Mouse (Mus musculus) intestine, embryonic 16.5 days (tissue): ENCODE measurements around the gene Cryga. TPM values are rescaled to one million over a fixed set of nuclear protein-coding genes. Genes with fewer than 3 reads are reported as not detected.
"Not testable (repeated sequence)": the region's sequence is repeated elsewhere in the genome, so short reads cannot be mapped to it uniquely, and the experiment has no call there.

Source experiments
- ATAC-seq: fragments of 200-750 bp; cut with Nextera tagmentation; 2 replicates; pipeline ENCODE4 v1.8.0; 2017; ENCODE audit warnings: moderate TSS enrichment, moderate library complexity
- H3K27ac ChIP-seq: fragments of 300-500 bp; sonication (generic); 2 replicates; pipeline ENCODE4 v1.5.1; 2014; ENCODE audit warnings: mild to moderate bottlenecking, low read length
- H3K27me3 ChIP-seq: fragments of 300-500 bp; sonication (generic); replicated peaks from 2 replicates; pipeline ENCODE4 v1.6.1; 2014; ENCODE audit warnings: low read length, control low read depth, mixed read lengths; ENCODE audit not compliant: control insufficient read depth, insufficient read depth
- H3K36me3 ChIP-seq: fragments of 300-500 bp; sonication (generic); 2 replicates; pipeline ENCODE4 v1.6.1; 2014; ENCODE audit warnings: low read length, control low read depth; ENCODE audit not compliant: control insufficient read depth, insufficient read depth
- H3K4me1 ChIP-seq: fragments of 300-500 bp; sonication (generic); 2 replicates; pipeline ENCODE4 v1.6.1; 2014; ENCODE audit warnings: low read length, control low read depth, mixed read lengths; ENCODE audit not compliant: control insufficient read depth, insufficient read depth
- H3K4me2 ChIP-seq: fragments of 300-500 bp; sonication (generic); 2 replicates; pipeline ENCODE4 v1.6.1; 2014; ENCODE audit warnings: low read depth, low read length, control low read depth
- H3K4me3 ChIP-seq: fragments of 300-500 bp; sonication (generic); 2 replicates; pipeline ENCODE4 v1.5.1; 2014; ENCODE audit warnings: mild to moderate bottlenecking, low read length
- H3K9ac ChIP-seq: fragments of 300-500 bp; sonication (generic); 2 replicates; pipeline ENCODE4 v1.6.1; 2014; ENCODE audit warnings: low read depth, low read length
- H3K9me3 ChIP-seq: fragments of 300-500 bp; sonication (generic); 2 replicates; pipeline ENCODE4 v1.6.1; 2016; ENCODE audit warnings: low read length, control low read depth; ENCODE audit not compliant: control insufficient read depth
- WGBS: fragments of 180-500 bp; shearing (Covaris S2); extraction: QIAGEN DNeasy Blood & Tissue Kit; methylation state at CpG from one replicate; pipeline ENCODE4 v1.1.7; 2014; 5-methylcytosine and 5-hydroxymethylcytosine counted together
- polyA plus RNA-seq: library from polyadenylated mRNA; unstranded; fragments of >200 nt; fragmentation: Nextera tagmentation; extraction: Ambion mirVana; gene quantifications from 2 replicates; pipeline ENCODE4 v1.2.1, GENCODE M21; 2015

The Cryga gene
- polyA plus RNA-seq, 1 experiment from 2014 or later = not detected

DNA sequence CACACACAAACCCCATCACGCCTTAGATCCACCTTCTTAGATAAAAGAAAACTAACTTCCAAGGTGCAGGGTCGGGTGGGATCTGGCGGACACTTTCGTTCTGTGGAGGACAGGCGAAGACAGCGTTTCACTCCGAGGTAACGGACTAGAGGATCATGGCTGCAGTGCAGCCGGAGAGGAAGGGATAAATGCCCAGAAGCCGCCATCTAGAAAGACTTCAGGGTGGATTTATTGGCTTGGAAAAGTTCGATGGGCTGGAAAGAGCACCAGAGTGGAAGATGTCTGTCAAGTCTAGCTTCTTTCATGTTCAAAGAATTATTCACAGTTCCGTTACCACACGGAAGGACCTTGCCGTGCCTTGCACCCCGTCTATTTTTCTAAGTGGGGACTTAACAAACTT lies 39.0 kb downstream of the Cryga start:
- Histone ChIP-seq H3K27me3 (no peaks in the 10 kb centered on the region), H3K27ac (no peak overlapping the region), H3K4me2 (no peak overlapping the region), H3K9ac (no peak overlapping the region), H3K4me1 (0 out of 2 replicates have a peak, but pooled peaks cover 3% of the 10 kb centered on the region), H3K9me3 (no peaks in the 10 kb centered on the region), H3K4me3 (no peak overlapping the region), H3K36me3 (no peaks in the 10 kb centered on the region)
- ATAC-seq = no peak
- WGBS = 86% methylated on average over 15 of the region's 15 CpGs

DNA sequence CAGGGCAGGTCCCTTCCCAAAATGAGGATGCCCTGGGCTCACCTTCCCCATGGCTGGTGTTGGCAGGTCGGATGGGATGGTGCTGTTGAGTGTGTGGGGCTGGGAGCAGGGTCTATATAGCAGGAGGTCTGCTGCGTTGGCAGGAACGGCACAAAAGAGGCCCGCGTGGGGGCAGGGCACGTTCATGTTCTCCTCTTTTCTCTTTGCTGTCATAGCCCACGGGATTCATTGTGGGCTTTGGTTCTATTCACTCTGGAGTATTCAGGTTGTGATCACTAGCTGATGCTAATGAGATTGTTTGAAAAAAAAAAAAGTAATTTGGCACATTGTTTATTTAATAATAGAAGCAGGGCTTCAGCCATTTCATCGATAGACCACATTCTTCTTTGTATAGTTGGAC lies 39.8 kb downstream of the Cryga start, which contains the start of gene Crygd:
TSS of gene Crygd (minus strand) at position 101 of the 400 bp plus-strand sequence.
- no peak for ATAC-seq
- Histone ChIP-seq H3K36me3 (no peaks in the 10 kb centered on the region), H3K9ac (no peak within 1 kb of the TSS), H3K27ac (no peak within 1 kb of the TSS), H3K9me3 (no peaks in the 10 kb centered on the region), H3K4me2 (no peak within 1 kb of the TSS), H3K4me1 (0 out of 2 replicates have a peak, but pooled peaks cover 3% of the 10 kb centered on the region), H3K27me3 (no peaks in the 10 kb centered on the region), H3K4me3 (no peak within 1 kb of the TSS)
- WGBS = 82% methylated on average over 8 of the region's 8 CpGs

DNA sequence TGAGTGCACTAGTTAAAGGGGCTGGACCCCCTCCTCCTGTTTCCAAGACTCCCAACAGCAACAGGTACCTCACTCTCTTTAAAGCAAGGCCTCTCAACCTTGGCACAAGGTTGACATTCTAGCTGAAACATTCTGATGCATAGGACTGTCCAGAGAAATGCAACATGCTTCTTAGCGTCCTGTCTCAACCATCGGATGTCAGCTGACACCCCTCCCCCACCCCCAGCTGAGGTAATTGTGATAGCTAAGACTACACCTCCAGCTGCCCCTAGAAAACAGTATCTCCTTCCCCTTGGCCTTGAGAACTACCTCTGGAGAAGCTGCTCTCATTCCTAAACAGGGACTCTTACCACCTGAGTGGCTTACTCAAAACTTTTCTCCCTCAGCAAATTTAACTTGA lies 51.0 kb downstream of the Cryga start:
- Histone ChIP-seq H3K9me3 (no peaks in the 10 kb centered on the region), H3K36me3 (no peaks in the 10 kb centered on the region), H3K9ac (no peak overlapping the region), H3K27ac (no peak overlapping the region), H3K4me3 (no peak overlapping the region), H3K4me1 (no peaks in the 10 kb centered on the region), H3K27me3 (no peaks in the 10 kb centered on the region; the same call in 1 of the 2 replicates), H3K4me2 (no peak overlapping the region)
- ATAC-seq = no peak
- 38% methylated on average over 2 of the region's 2 CpGs for WGBS

DNA sequence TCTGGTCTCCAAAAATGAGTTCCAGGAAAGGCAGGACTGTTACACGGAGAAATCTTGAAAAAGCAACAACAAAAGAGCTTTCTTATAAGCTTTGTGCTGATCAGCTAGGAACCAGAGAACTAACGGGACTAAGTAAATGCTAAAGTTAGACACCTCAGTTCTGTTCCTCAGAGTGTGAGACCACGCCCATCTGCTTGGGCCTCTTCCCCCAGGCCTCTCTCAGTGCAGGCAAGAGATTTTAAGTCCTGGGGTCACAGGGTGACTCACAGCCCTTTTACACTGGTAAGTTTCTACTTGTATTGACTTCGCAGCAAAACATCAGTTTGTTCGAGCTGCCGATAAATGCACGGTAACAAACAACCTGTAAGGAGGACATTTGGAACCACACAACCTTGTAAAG lies 51.5 kb downstream of the Cryga start:
- Histone ChIP-seq H3K36me3 (no peaks in the 10 kb centered on the region), H3K4me2 (no peak overlapping the region), H3K4me1 (no peaks in the 10 kb centered on the region), H3K27me3 (no peaks in the 10 kb centered on the region; the same call in 1 of the 2 replicates), H3K9me3 (no peaks in the 10 kb centered on the region), H3K9ac (no peak overlapping the region), H3K27ac (no peak overlapping the region), H3K4me3 (no peak overlapping the region)
- no peak for ATAC-seq
- 64% methylated on average over 7 of the region's 7 CpGs for WGBS

DNA sequence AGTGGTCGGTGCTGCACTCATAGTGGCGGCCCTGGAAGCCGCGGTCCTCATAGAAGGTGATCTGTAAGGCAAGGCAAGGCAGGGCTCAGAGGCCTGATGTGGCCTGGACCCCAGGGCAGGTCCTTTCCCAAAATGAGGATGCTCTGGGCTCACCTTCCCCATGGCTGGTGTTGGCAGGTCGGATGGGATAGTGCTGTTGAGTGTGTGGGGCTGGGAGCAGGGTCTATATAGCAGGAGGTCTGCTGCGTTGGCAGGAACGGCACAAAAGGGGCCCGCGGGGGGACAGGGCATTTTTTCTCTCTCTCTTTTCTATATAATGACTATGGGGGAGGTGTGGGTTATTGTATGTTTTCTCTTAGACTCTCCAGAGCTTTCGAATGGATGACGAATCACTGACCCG lies 52.2 kb downstream of the Cryga start, which contains the start of gene Cryge:
TSS of gene Cryge (minus strand) at position 198 of the 400 bp plus-strand sequence.
- WGBS = 72% methylated on average over 9 of the region's 12 CpGs
- ATAC-seq, H3K4me3 ChIP-seq, H3K4me1 ChIP-seq, H3K27ac ChIP-seq, H3K9me3 ChIP-seq, H3K27me3 ChIP-seq, H3K36me3 ChIP-seq, H3K4me2 ChIP-seq, H3K9ac ChIP-seq: not testable (repeated sequence)

Other genes starting within 250 kb of the Cryga start
- 3.4 and 3.9 TPM in 2 replicates for gene Plekhm3, start 146.5 kb downstream of the Cryga start, polyA plus RNA-seq
- 0.11 and 1.4 TPM in 2 replicates for gene Akr1cl, start 70.6 kb downstream of the Cryga start, polyA plus RNA-seq
- gene Cryge, start 52.2 kb downstream of the Cryga start, polyA plus RNA-seq = not detected in 2 replicates
- not detected in 2 replicates for gene Crygd, start 39.9 kb downstream of the Cryga start, polyA plus RNA-seq
- not detected in 2 replicates for gene Crygc, start 29.7 kb downstream of the Cryga start, polyA plus RNA-seq
- not detected in 2 replicates for gene Crygb, start 21.1 kb downstream of the Cryga start, polyA plus RNA-seq
- not detected in 2 replicates for gene Gm28845, start 16.2 kb upstream of the Cryga start, polyA plus RNA-seq
- gene D630023F18Rik, start 19.8 kb upstream of the Cryga start, polyA plus RNA-seq = 0.34 TPM in 1 of 2 replicates, not detected in the other
- 302 and 321 TPM in 2 replicates for gene Idh1, start 83.1 kb upstream of the Cryga start, polyA plus RNA-seq
- gene Pikfyve, start 83.3 kb upstream of the Cryga start, polyA plus RNA-seq = 6.2 and 8.8 TPM in 2 replicates
- 0.07 TPM in 1 of 2 replicates, not detected in the other for gene Pth2r, start 178.7 kb upstream of the Cryga start, polyA plus RNA-seq